Mouse (Mus musculus) lung, postnatal 0 days (tissue): ENCODE measurements around the gene Malrd1. TPM values are rescaled to one million over a fixed set of nuclear protein-coding genes. Genes with fewer than 3 reads are reported as not detected.

Experiments used
- ATAC-seq: fragments of 200-750 bp; cut with Nextera tagmentation; 2 replicates; pipeline ENCODE4 v1.8.0; 2017; ENCODE audit warnings: moderate library complexity
- DNase-seq: peaks from one replicate; pipeline ENCODE4 v3.0.0-alpha.2; 2016; ENCODE audit warnings: low spot score
- H3K27ac ChIP-seq: fragments of 300-500 bp; sonication (generic); 2 replicates; pipeline ENCODE4 v1.5.1; 2014; ENCODE audit warnings: antibody characterized with exemption, mild to moderate bottlenecking, low read length, mixed read lengths
- H3K27me3 ChIP-seq: fragments of 300-500 bp; sonication (generic); replicated peaks from 2 replicates; pipeline ENCODE4 v1.6.1; 2014; ENCODE audit warnings: low read length, mixed read lengths; ENCODE audit not compliant: insufficient read depth
- H3K36me3 ChIP-seq: fragments of 300-500 bp; sonication (generic); 2 replicates; pipeline ENCODE4 v1.6.1; 2014; ENCODE audit warnings: low read length, mixed read lengths; ENCODE audit not compliant: insufficient read depth
- H3K4me1 ChIP-seq: fragments of 300-500 bp; sonication (generic); 2 replicates; pipeline ENCODE4 v1.6.1; 2014; ENCODE audit warnings: antibody characterized with exemption, low read depth, low read length, mixed read lengths; ENCODE audit not compliant: insufficient read depth
- H3K4me2 ChIP-seq: fragments of 300-500 bp; sonication (generic); replicated peaks from 2 replicates; pipeline ENCODE4 v1.6.1; 2014; ENCODE audit warnings: low read depth, mild to moderate bottlenecking, low read length, moderate library complexity, mixed read lengths
- H3K4me3 ChIP-seq: fragments of 300-500 bp; sonication (generic); 2 replicates; pipeline ENCODE4 v1.5.1; 2014; ENCODE audit warnings: low read depth, low read length
- H3K9ac ChIP-seq: fragments of 300-500 bp; sonication (generic); replicated peaks from 2 replicates; pipeline ENCODE4 v1.6.1; 2014; ENCODE audit warnings: low read depth, mild to moderate bottlenecking
- H3K9me3 ChIP-seq: fragments of 300-500 bp; sonication (generic); 2 replicates; pipeline ENCODE4 v1.6.1; 2016; ENCODE audit warnings: low read length, mixed read lengths
- CTCF ChIP-seq: IDR thresholded peaks from 2 replicates; pipeline ENCODE4 v1.5.1; 2016; ENCODE audit warnings: antibody characterized with exemption, mild to moderate bottlenecking
- EP300 ChIP-seq: IDR thresholded peaks from 2 replicates; pipeline ENCODE4 v1.6.1; 2016; ENCODE audit warnings: antibody characterized with exemption, mild to moderate bottlenecking, control low read depth
- WGBS: fragments of 180-500 bp; shearing (Covaris S2); extraction: QIAGEN DNeasy Blood & Tissue Kit; methylation state at CpG from one replicate; pipeline ENCODE4 v1.1.7; 2014; 5-methylcytosine and 5-hydroxymethylcytosine counted together
- polyA plus RNA-seq: library from polyadenylated mRNA; unstranded; fragments of >200 nt; fragmentation: Nextera tagmentation; extraction: Ambion mirVana; gene quantifications from 2 replicates; pipeline ENCODE4 v1.2.1, GENCODE M21; 2015

Malrd1 gene
- polyA plus RNA-seq, 1 experiment from 2014 or later, result not detected

GRCm38 (mm10) chr2:16163246-16163989 lies 637.1 kb downstream of the Malrd1 start:
- Histone ChIP-seq H3K4me2 (no peak overlapping the region), H3K4me3 (no peak overlapping the region), H3K9me3 (no peaks in the 10 kb centered on the region), H3K27me3 (no peaks in the 10 kb centered on the region), H3K4me1 (no peaks in the 10 kb centered on the region), H3K36me3 (no peaks in the 10 kb centered on the region), H3K27ac (no peak overlapping the region), H3K9ac (no peak overlapping the region)
- WGBS, result 70% methylated on average over 5 of the region's 5 CpGs
- DNase-seq, result no peak
- no peak for TF ChIP-seq EP300
- TF ChIP-seq CTCF, result no peak
- no peak for ATAC-seq

- DNase-seq, result no peak
- H3K9ac ChIP-seq, result no peak overlapping the region
- 46% methylated on average over 2 of the region's 2 CpGs for WGBS
- no peaks in the 10 kb centered on the region for H3K9me3 ChIP-seq
- no peak overlapping the region for H3K4me3 ChIP-seq
- no peak for ATAC-seq
- no peak overlapping the region for H3K27ac ChIP-seq
- TF ChIP-seq EP300 (no peak), CTCF (no peak)
- no peaks in the 10 kb centered on the region for H3K36me3 ChIP-seq
- no peaks in the 10 kb centered on the region for H3K4me1 ChIP-seq
- no peak overlapping the region for H3K4me2 ChIP-seq
- no peaks in the 10 kb centered on the region for H3K27me3 ChIP-seq
These were observed 642.3 kb downstream of the Malrd1 start for GRCm38 (mm10) chr2:16168611-16169010.

- H3K36me3 ChIP-seq, result no peaks in the 10 kb centered on the region
- no peak overlapping the region for H3K4me2 ChIP-seq
- TF ChIP-seq EP300 (no peak), CTCF (no peak)
- no peak overlapping the region for H3K4me3 ChIP-seq
- H3K9ac ChIP-seq, result no peak overlapping the region
- no peaks in the 10 kb centered on the region for H3K27me3 ChIP-seq
- H3K27ac ChIP-seq, result no peak overlapping the region
- H3K9me3 ChIP-seq, result no peaks in the 10 kb centered on the region
- no peak for ATAC-seq
- DNase-seq, result no peak
- H3K4me1 ChIP-seq, result no peaks in the 10 kb centered on the region
These were observed 645.8 kb downstream of the Malrd1 start for GRCm38 (mm10) chr2:16172086-16172485.

GRCm38 (mm10) chr2:16173355-16173754 lies 647.1 kb downstream of the Malrd1 start:
- no peak overlapping the region for H3K9ac ChIP-seq
- H3K27ac ChIP-seq, result no peak overlapping the region
- no peak overlapping the region for H3K4me3 ChIP-seq
- H3K36me3 ChIP-seq, result no peaks in the 10 kb centered on the region
- ATAC-seq (no peak), DNase-seq (no peak)
- no peak for TF ChIP-seq EP300
- no peak for TF ChIP-seq CTCF
- WGBS, result 56% methylated on average over 2 of the region's 2 CpGs
- H3K4me2 ChIP-seq, result no peak overlapping the region
- H3K27me3 ChIP-seq, result no peaks in the 10 kb centered on the region
- no peaks in the 10 kb centered on the region for H3K4me1 ChIP-seq
- no peaks in the 10 kb centered on the region for H3K9me3 ChIP-seq

GRCm38 (mm10) chr2:16182140-16182539 lies 655.9 kb downstream of the Malrd1 start:
- Histone ChIP-seq H3K9ac (no peak overlapping the region), H3K27ac (no peak overlapping the region), H3K4me2 (no peak overlapping the region), H3K27me3 (no peaks in the 10 kb centered on the region), H3K4me3 (no peak overlapping the region), H3K9me3 (no peaks in the 10 kb centered on the region), H3K36me3 (no peaks in the 10 kb centered on the region), H3K4me1 (no peaks in the 10 kb centered on the region)
- WGBS, result 76% methylated on average over 2 of the region's 2 CpGs
- ATAC-seq (no peak), DNase-seq (no peak)
- TF ChIP-seq CTCF, result no peak
- no peak for TF ChIP-seq EP300

GRCm38 (mm10) chr2:16183158-16183557 lies 656.9 kb downstream of the Malrd1 start:
- Histone ChIP-seq H3K9ac (no peak overlapping the region), H3K27me3 (no peaks in the 10 kb centered on the region), H3K4me2 (no peak overlapping the region), H3K4me3 (no peak overlapping the region), H3K27ac (no peak overlapping the region), H3K4me1 (no peaks in the 10 kb centered on the region), H3K9me3 (no peaks in the 10 kb centered on the region), H3K36me3 (no peaks in the 10 kb centered on the region)
- no peak for DNase-seq
- no peak for ATAC-seq
- TF ChIP-seq EP300 (no peak), CTCF (no peak)
- WGBS, result 72% methylated on average over 2 of the region's 2 CpGs

GRCm38 (mm10) chr2:16210016-16210415 lies 683.7 kb downstream of the Malrd1 start:
- Histone ChIP-seq H3K4me2 (no peak overlapping the region), H3K4me1 (no peaks in the 10 kb centered on the region), H3K9ac (no peak overlapping the region), H3K4me3 (no peak overlapping the region), H3K36me3 (no peaks in the 10 kb centered on the region), H3K27me3 (no peaks in the 10 kb centered on the region), H3K9me3 (no peaks in the 10 kb centered on the region), H3K27ac (no peak overlapping the region)
- 41% methylated on average over 2 of the region's 2 CpGs for WGBS
- no peak for TF ChIP-seq CTCF
- TF ChIP-seq EP300, result no peak
- no peak for DNase-seq
- no peak for ATAC-seq
